Mouse (Mus musculus): Measurements from ENCODE around the gene Mlxip.

- TF ChIP-seq POLR2A (IDR thresholded peaks at IDR 0.05; ENCODE audit: borderline replicate concordance, extremely low read depth, low read depth, low read length) (no peak), CTCF (IDR thresholded peaks at IDR 0.05; ENCODE audit: insufficient read depth, low read length) (no peak)
These were observed 19.3 kb downstream of the Mlxip start for GRCm38 (mm10) chr5:123413866-123414363.
